Mouse (Mus musculus) kidney, adult 18-20 months (tissue): ENCODE data around the gene Orc1.

ENCODE experiments used
- DNase-seq: peaks from one replicate; pipeline ENCODE4 v3.0.0; 2021

Gene Orc1

DNA sequence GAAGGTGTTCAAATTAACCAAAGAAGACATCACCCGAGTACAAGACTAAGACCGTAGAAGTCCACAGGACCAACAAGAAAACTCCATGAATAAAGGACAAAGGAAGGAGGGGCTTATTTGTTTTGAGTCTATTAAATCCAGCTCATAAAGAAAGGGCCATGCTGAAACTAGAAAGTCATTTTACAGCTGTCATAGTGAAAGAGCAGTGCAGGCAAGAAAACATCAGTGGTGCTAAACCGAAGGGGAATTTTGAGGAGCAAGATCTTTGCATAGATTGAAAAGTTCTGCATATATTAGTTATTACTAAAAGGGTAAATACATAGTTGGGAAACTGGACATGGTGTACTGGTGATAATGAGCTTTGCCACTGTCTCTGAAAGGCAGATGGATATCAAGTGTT lies 58.5 kb downstream of the Orc1 start:
- DNase-seq, result no peak

DNA sequence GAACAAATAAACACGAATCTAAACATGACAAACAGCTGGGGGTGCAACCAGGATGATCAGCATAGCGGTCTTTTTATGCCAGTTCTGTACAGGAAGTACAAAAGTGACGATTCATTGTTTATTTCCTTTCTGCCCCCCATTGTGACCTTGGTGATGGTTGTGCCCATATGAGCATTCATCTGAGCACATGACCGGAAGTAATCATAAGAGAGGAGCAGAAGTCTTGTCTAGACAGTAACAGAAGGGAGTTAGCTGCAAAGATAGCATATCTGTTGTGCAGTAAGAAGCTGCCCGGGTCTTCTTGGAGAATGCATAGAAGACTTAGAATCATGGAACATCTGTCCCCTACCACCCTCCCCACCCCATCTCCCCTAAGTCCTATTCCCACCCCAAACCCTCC lies 59.5 kb downstream of the Orc1 start:
- DNase-seq, result no peak

DNA sequence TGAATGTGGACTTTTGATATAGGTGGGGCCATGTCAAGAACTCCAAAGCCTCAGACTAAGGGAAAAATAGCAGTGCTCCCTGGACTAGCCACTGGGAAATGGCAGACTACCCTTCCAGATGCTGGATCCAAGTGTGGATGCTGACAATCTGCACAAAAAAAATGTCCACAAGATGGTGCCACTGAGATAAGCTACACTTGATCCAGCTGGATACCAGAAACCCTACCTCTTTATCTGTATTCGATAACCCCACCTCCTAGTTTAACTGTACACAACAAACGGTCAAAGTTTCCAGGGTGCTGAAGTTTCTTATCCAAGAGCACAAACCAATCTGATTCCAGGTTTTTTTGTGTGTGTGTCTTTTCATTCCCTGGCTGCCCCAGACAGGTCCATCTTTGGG lies 85.2 kb downstream of the Orc1 start:
- DNase-seq, result no peak
